Mouse (Mus musculus) hindbrain, embryonic 15.5 days (tissue): ENCODE results near the gene Nav2. TPM values are rescaled to one million over a fixed set of nuclear protein-coding genes. Genes with fewer than 3 reads are reported as not detected.
A peak's percentile ranks its signal among the peaks of the same experiment; 100 is the strongest.

ENCODE experiments used
- ATAC-seq: fragments of 200-750 bp; cut with Nextera tagmentation; 2 replicates; pipeline ENCODE4 v1.8.0; 2017; ENCODE audit warnings: low read depth, moderate number of reproducible peaks, moderate TSS enrichment; ENCODE audit not compliant: low FRiP score
- H3K27ac ChIP-seq: fragments of 300-500 bp; sonication (generic); replicated peaks from 2 replicates; pipeline ENCODE4 v1.5.1; 2015; ENCODE audit warnings: mild to moderate bottlenecking, inconsistent platforms
- H3K27me3 ChIP-seq: fragments of 300-500 bp; sonication (generic); 2 replicates; pipeline ENCODE4 v1.6.1; 2015; ENCODE audit warnings: control low read depth, inconsistent platforms
- H3K36me3 ChIP-seq: fragments of 300-500 bp; sonication (generic); 2 replicates; pipeline ENCODE4 v1.6.1; 2015; ENCODE audit warnings: control low read depth, inconsistent platforms
- H3K4me1 ChIP-seq: fragments of 300-500 bp; sonication (generic); replicated peaks from 2 replicates; pipeline ENCODE4 v1.6.1; 2015; ENCODE audit warnings: control low read depth, inconsistent platforms
- H3K4me2 ChIP-seq: fragments of 300-500 bp; sonication (generic); 2 replicates; pipeline ENCODE4 v1.6.1; 2015; ENCODE audit warnings: moderate library complexity, mild to moderate bottlenecking, inconsistent platforms
- H3K4me3 ChIP-seq: fragments of 300-500 bp; sonication (generic); 2 replicates; pipeline ENCODE4 v1.5.1; 2015; ENCODE audit warnings: mild to moderate bottlenecking, inconsistent platforms
- H3K9ac ChIP-seq: fragments of 300-500 bp; sonication (generic); 2 replicates; pipeline ENCODE4 v1.6.1; 2015; ENCODE audit warnings: inconsistent platforms
- H3K9me3 ChIP-seq: fragments of 300-500 bp; sonication (generic); 2 replicates; pipeline ENCODE4 v1.6.1; 2016; ENCODE audit warnings: control low read depth, inconsistent platforms
- WGBS: fragments of 180-500 bp; shearing (Covaris S2); methylation state at CpG from one replicate; pipeline ENCODE4 v1.1.7; 2015; 5-methylcytosine and 5-hydroxymethylcytosine counted together
- polyA plus RNA-seq: library from polyadenylated mRNA; unstranded; fragments of >200 nt; fragmentation: Nextera tagmentation; extraction: Ambion mirVana; gene quantifications from 2 replicates; pipeline ENCODE4 v1.2.1, GENCODE M21; 2015

Nav2 gene
- polyA plus RNA-seq, 1 experiment from 2014 or later = 24.7 TPM

DNA sequence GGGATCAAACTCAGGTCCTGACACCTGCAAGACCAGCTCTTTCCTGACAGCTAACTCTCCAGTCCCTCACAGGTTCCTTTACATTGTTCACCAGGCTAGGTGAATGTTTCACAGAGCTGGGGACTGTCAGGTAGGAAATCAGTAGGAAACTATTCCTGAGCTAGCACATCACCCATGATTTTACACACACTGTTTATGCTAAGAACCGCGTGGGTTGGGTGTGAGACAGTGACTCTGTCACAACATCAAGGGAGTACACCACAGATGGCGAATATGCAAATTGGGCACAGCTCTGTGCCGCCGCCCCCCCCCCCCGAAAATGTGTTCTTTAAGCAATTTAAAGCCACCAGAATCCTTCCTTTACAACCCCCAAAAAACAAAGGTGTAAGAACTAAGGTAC is 586.1 kb downstream of the Nav2 start:
- ATAC-seq = no peak
- Histone ChIP-seq H3K27me3 (no peaks in the 10 kb centered on the region), H3K36me3 (peaks cover 7% of the 10 kb centered on the region; the same call in 1 of the 2 replicates), H3K27ac (no peak overlapping the region), H3K4me2 (no peak overlapping the region), H3K4me1 (peaks cover 20% of the 10 kb centered on the region), H3K4me3 (no peak overlapping the region), H3K9me3 (no peaks in the 10 kb centered on the region), H3K9ac (no peak overlapping the region)
- WGBS = 87% methylated on average over 6 of the region's 6 CpGs

DNA sequence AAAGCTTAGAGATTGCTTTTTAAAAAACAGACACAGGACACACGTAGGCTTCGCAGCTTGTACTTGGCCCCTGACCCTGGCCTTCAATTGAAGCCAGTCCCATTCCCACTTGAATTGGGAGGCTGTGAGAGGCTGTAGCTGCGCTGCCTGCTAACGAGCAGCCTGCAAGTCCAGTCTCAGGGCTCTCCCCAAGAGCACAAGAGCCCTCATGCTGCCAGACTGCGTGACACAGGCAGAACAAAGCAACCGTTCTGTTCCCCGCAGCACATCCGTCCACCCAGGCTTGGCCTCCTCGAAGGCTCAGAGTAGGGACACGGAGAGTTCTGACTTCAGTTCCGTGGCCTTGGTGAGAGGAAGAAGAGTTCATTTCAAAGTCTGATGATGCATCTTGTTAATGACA is 587.6 kb downstream of the Nav2 start:
- peaks cover 20% of the 10 kb centered on the region for H3K4me1 ChIP-seq
- no peaks in the 10 kb centered on the region for H3K27me3 ChIP-seq
- H3K4me3 ChIP-seq = no peak overlapping the region
- H3K36me3 ChIP-seq = peaks cover 7% of the 10 kb centered on the region; the same call in 1 of the 2 replicates
- no peaks in the 10 kb centered on the region for H3K9me3 ChIP-seq
- WGBS = 17% methylated on average over 11 of the region's 11 CpGs
- ATAC-seq = peak; percentile 42; the same call in 1 of the 2 replicates
- no peak overlapping the region for H3K27ac ChIP-seq
- no peak overlapping the region for H3K4me2 ChIP-seq
- H3K9ac ChIP-seq = no peak overlapping the region

DNA sequence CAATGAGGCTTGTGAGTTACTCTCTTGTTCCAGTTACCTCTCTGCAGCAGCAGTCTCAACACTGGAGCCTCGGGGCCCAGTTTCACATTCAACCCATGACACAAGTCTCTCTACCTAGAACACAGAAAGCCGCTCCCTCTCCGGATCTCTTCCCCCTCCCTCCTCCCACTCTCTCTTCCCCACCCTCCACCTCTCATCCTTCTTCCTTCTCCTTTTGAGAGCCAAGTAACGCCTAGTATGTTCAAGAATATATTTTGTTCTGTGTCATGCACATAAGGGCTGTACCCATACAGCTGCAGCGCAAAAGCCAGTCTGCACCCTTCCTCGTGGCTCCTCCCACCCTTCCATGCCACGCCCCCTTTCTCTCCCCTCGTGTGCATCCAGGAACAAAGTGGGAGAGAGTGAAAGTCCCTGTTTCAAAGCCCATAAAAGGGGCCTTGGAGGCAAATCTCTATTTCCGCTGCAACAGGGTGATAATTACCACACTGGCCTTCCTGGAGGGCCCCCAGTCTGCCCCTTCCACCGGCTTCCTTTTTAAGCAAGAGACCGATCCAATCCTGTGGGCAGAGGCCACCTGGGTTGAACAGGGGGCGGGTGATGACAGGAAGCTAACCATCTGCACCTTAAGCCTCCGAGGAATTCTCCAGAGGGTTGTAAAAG is 588.4 kb downstream of the Nav2 start:
- no peak for ATAC-seq
- no peak overlapping the region for H3K4me2 ChIP-seq
- H3K9me3 ChIP-seq = no peaks in the 10 kb centered on the region
- H3K27ac ChIP-seq = no peak overlapping the region
- H3K4me1 ChIP-seq = peaks cover 20% of the 10 kb centered on the region
- no peaks in the 10 kb centered on the region for H3K27me3 ChIP-seq
- WGBS = 46% methylated on average over 13 of the region's 13 CpGs
- no peak overlapping the region for H3K9ac ChIP-seq
- no peak overlapping the region for H3K4me3 ChIP-seq
- peaks cover 4% of the 10 kb centered on the region; the same call in 1 of the 2 replicates for H3K36me3 ChIP-seq

DNA sequence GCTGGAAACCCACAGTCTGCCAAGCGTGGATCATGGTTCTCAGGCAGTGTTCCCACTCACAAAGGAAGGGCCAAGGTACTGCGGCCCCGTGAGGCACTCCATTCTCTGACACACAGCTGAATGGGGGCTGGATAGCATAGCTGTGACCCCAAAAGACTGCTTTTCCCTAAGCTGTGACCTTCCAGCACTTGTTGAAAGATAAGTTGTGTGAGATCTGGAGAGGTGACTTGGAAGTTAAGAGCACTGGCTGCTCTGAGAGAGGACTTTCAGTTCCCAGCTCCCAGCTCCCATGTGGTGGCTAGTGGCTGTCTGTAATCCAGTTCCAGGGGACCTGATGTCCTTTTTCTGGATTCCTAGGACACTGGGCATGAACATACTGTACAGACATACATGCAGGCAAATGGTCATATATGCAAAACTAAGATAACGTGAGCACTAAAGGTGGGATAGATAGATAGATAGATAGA is 588.9 kb downstream of the Nav2 start:
- ATAC-seq = no peak
- Histone ChIP-seq H3K27ac (no peak overlapping the region), H3K4me2 (no peak overlapping the region), H3K4me3 (no peak overlapping the region), H3K9ac (no peak overlapping the region), H3K9me3 (no peaks in the 10 kb centered on the region), H3K36me3 (no peaks in the 10 kb centered on the region; the same call in 1 of the 2 replicates), H3K4me1 (peaks cover 20% of the 10 kb centered on the region), H3K27me3 (no peaks in the 10 kb centered on the region)
- WGBS = 61% methylated on average over 4 of the region's 4 CpGs

DNA sequence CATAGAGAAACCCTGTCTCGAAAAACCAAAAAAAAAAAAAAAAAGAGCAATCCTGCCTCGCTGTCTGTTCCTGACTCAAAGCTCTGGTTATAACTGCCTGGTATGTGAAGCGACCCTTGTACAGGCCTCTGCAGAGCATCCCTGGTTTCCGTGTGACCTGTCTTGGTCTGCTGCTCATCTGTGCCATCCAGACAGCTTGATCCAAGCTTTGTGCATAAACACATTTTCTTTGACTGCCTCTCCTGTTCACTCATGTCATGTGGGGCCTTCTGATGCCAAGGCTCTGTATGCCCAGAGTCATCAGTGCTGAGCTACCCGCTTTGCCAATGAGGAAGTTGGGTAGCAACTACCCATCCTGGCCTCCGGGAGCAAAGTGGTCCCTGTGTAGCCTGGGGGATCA is 591.1 kb downstream of the Nav2 start:
- Histone ChIP-seq H3K4me1 (peaks cover 30% of the 10 kb centered on the region), H3K27me3 (no peaks in the 10 kb centered on the region), H3K4me2 (no peak overlapping the region), H3K36me3 (no peaks in the 10 kb centered on the region; the same call in 1 of the 2 replicates), H3K9me3 (no peaks in the 10 kb centered on the region), H3K27ac (no peak overlapping the region), H3K9ac (no peak overlapping the region), H3K4me3 (no peak overlapping the region)
- 93% methylated on average over 6 of the region's 6 CpGs for WGBS
- no peak for ATAC-seq

DNA sequence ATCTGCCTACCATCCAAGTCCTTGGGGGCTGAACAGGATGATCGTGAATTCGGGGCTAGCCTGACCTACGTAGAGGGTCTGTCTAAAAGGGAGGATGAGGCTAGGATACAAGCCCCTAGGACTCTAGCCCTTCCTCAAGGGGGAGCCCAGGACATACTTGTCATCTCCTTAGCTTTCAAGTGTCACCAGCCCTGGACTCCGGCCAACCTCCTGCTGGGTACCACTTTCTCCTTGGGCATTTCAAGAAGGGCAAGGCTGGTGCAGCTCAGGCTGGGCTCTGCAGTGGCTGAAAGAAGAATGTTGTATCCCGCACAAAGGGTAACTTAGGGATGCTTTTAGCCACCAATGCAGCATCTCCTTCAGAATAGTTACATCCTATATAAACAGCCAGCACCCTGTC is 592.4 kb downstream of the Nav2 start:
- Histone ChIP-seq H3K27me3 (no peaks in the 10 kb centered on the region), H3K4me3 (no peak overlapping the region), H3K4me1 (peaks cover 31% of the 10 kb centered on the region), H3K4me2 (no peak overlapping the region), H3K27ac (no peak overlapping the region), H3K36me3 (no peaks in the 10 kb centered on the region; the same call in 1 of the 2 replicates), H3K9ac (no peak overlapping the region), H3K9me3 (no peaks in the 10 kb centered on the region)
- no peak for ATAC-seq
- 94% methylated on average over 5 of the region's 5 CpGs for WGBS

DNA sequence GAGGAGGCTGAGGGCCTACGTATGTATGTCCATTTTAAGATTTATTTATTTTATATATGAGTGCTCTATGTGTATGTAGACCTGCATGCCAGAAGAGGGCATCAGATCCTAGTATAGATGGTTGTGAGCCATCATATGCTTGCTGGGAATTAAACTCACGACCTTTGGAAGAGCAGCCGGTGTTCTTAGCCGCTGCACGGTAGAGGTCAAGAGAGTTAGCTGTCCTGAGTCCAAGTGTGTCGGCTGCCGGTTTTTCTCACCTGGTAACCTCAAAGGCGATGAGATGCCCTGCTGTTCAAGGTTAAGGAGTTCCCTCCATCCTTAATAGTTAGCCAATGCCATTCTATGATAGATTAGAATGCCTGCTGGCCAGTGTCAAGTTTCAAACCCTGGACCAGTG is 594.9 kb downstream of the Nav2 start:
- Histone ChIP-seq H3K4me3 (no peak overlapping the region), H3K4me1 (peaks cover 16% of the 10 kb centered on the region), H3K36me3 (no peaks in the 10 kb centered on the region; the same call in 1 of the 2 replicates), H3K27me3 (no peaks in the 10 kb centered on the region), H3K4me2 (no peak overlapping the region), H3K9ac (no peak overlapping the region), H3K9me3 (no peaks in the 10 kb centered on the region), H3K27ac (0 out of 2 replicates have a peak overlapping the region, but pooled peaks have one; percentile 17)
- ATAC-seq = no peak
- WGBS = 58% methylated on average over 8 of the region's 8 CpGs

DNA sequence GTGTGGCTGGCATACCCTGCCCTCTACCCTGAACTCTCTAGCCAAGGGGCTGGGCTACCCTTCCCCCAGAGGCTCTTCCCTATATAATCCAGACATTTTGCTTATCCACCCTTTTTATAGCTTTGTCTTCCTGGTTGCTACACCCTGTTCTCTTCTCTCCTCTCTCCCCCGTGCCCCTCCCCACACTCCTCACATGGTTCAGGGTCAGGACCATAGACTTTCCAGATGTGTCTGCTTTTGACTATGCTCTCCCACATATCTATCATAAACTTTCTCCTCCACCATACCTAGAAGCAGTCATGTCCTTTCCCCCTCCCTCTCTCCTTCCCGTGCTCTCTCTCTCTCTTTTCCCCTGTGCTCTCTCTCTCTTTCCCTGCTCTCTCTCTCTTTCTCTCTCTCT is 595.4 kb downstream of the Nav2 start:
- 0 out of 2 replicates have a peak overlapping the region, but pooled peaks have one; percentile 17 for H3K27ac ChIP-seq
- 18% methylated on average over 2 of the region's 2 CpGs for WGBS
- H3K36me3 ChIP-seq = no peaks in the 10 kb centered on the region; the same call in 1 of the 2 replicates
- no peaks in the 10 kb centered on the region for H3K27me3 ChIP-seq
- H3K9me3 ChIP-seq = no peaks in the 10 kb centered on the region
- peaks cover 16% of the 10 kb centered on the region for H3K4me1 ChIP-seq
- H3K4me2 ChIP-seq = no peak overlapping the region
- H3K9ac ChIP-seq = no peak overlapping the region
- ATAC-seq = peak; percentile 37
- H3K4me3 ChIP-seq = no peak overlapping the region

DNA sequence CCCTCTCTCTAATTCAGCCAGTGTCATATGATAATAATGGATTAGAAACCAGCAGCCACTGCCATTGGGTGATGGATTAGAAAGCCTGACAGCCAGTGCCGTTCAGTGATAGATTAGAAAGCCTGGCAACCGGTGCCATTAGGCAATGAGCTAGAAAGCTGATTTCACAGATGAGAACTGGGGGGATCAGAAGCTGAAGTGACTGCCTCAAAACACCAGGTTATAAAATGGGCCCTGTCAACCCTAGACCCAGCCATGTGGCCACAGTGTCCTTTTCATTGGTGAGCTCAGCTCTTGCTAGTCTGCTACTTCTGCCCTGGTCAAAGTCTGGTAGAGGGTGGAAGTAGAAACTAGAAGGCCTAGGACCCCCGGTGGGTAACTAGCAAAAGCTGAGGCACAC is 595.8 kb downstream of the Nav2 start:
- no peaks in the 10 kb centered on the region for H3K9me3 ChIP-seq
- H3K27me3 ChIP-seq = no peaks in the 10 kb centered on the region
- 4% methylated on average over 3 of the region's 3 CpGs for WGBS
- peak overlapping the region; percentile 14; the same call in 1 of the 2 replicates for H3K4me2 ChIP-seq
- H3K27ac ChIP-seq = peak overlapping the region; percentile 64
- H3K36me3 ChIP-seq = no peaks in the 10 kb centered on the region
- peaks cover 16% of the 10 kb centered on the region for H3K4me1 ChIP-seq
- ATAC-seq = peak; percentile 59; the same call in 1 of the 2 replicates
- no peak overlapping the region for H3K9ac ChIP-seq
- no peak overlapping the region for H3K4me3 ChIP-seq

DNA sequence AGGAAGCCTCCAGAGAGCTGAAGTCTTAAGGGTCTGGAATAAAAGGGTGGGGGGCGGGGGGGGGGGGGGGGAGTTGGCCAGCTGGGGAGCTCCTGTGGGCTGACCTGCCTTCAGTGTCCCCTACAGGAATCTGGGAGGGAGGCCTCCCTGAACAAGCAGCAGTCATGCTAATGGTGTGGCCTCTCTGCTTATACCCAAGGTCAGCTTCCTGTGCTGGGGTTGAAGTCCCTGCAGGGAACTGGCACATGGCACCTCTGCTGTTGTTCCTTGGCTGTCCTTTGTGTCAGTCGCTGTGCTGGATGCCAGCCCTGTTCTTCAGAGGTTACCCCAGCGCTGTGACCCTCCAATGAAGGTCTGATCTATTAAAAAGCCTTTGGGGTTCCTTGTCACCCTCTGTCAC is 596.5 kb downstream of the Nav2 start:
- Histone ChIP-seq H3K4me1 (peaks cover 16% of the 10 kb centered on the region), H3K4me2 (no peak overlapping the region), H3K27ac (0 out of 2 replicates have a peak overlapping the region, but pooled peaks have one; percentile 14), H3K36me3 (no peaks in the 10 kb centered on the region), H3K27me3 (no peaks in the 10 kb centered on the region), H3K9ac (no peak overlapping the region), H3K4me3 (no peak overlapping the region), H3K9me3 (no peaks in the 10 kb centered on the region)
- ATAC-seq = no peak; the same call in 1 of the 2 replicates
- 17% methylated on average over 2 of the region's 3 CpGs for WGBS

DNA sequence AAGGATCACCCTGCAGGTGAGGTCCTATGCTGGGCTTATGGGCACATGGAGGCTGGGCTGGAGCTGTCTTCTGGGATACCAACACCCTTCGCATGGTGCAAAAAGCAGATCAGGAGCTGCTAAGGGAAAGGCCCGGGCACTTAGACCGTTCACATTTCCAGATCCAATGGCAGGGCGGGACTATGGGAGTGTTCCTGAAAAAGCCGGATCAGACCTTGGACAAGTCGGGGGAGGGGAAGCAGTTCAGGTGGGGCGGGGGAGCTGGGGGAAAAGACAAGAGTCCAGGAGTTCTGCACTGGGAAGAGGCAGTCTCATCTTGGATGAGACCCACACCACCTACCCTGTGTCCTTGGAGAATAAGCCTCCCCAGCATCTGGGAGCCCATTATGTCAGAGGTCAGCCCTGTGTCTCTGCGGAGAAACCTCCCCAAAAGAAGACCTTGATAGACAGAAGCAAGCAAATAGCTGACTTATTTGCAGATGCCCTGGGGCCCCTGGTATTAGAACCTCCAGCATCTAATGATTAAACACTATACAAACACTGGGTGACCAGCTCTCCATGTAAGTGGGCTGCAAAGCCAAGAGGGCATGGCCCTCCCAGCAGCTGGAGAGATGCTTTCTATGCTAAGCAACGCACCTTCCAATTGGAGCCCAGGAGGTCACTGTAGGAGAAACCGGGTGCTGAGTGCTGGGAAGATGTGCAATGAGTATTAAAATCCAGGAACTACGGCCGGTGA is 597.7 kb downstream of the Nav2 start:
- Histone ChIP-seq H3K27me3 (no peaks in the 10 kb centered on the region), H3K9me3 (no peaks in the 10 kb centered on the region), H3K36me3 (no peaks in the 10 kb centered on the region), H3K9ac (no peak overlapping the region), H3K4me2 (no peak overlapping the region), H3K4me1 (peaks cover 16% of the 10 kb centered on the region), H3K27ac (no peak overlapping the region), H3K4me3 (no peak overlapping the region)
- no peak for ATAC-seq
- WGBS = 80% methylated on average over 12 of the region's 12 CpGs

DNA sequence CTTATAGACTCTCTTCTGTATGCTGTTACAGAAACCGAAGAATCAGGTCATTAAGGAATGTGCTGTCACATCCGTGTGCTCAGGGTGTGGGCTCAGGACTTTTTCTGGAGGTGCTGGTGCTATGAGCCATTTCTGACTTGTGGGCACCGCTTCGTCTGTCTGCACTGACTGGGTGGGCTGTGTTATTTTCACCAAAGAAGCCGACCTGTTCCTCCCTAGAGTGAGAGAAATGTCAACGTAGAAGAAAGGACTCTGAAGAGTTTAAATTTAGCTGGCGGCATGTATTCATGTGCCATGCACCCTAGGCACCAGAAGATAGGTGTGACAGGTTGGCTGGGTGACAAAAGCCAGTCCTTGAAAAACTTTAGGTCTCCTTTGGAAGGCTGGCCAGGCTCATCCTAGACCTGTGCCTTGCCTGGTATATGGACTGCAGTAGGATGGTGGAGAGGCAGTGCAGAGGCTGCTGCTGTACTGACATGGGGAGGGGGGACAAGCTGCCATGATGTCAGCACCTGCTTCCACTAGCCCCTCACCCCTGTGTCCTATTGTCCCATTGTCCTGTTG is 599.5 kb downstream of the Nav2 start:
- whole genome bisulfite sequencing = 95% methylated on average over 7 of the region's 7 CpGs

More for the DNA sequence above, 599.5 kb downstream of the Nav2 start:
- no peak for ATAC-seq
- Histone ChIP-seq H3K36me3 (no peaks in the 10 kb centered on the region), H3K27me3 (no peaks in the 10 kb centered on the region), H3K27ac (no peak overlapping the region), H3K9me3 (no peaks in the 10 kb centered on the region), H3K4me3 (no peak overlapping the region), H3K4me1 (peaks cover 16% of the 10 kb centered on the region), H3K9ac (no peak overlapping the region), H3K4me2 (no peak overlapping the region)
